Mouse (Mus musculus) MEL (cell line): ENCODE results near the gene S100a16.

ENCODE experiments used
- MXI1 ChIP-seq: IDR thresholded peaks from 2 replicates; pipeline ENCODE4 v1.6.1; 2011; ENCODE audit warnings: mild to moderate bottlenecking, low read depth, low read length, improper control_type of control experiment
- TBP ChIP-seq: IDR thresholded peaks from 2 replicates; pipeline ENCODE4 v1.8.0; 2011; ENCODE audit warnings: low read depth, low read length, improper control_type of control experiment
- USF1 ChIP-seq: IDR thresholded peaks from 2 replicates; pipeline ENCODE4 v1.6.1; 2014; ENCODE audit warnings: low read depth, mild to moderate bottlenecking, inconsistent platforms, low read length, improper control_type of control experiment, moderate library complexity

DNA sequence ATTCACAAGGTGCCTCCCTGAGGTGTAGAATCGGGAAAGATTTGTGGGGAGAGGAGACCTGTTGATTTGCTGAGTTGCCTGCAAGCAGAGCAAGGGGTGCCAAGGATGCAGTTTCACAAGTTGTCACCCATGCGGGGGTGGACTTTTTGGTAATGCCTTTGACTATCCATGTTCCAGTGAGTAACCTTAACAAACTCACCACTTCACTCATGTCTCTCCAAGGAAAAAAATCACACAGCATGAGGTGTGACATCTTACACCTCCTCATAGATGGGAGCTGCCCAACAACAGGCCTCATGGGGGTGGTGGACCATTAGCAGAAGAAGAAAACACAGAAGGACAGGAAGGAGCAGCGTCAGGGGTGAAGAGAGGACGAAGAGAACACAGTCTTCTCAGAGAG lies 45.5 kb downstream of the S100a16 start:
- TF ChIP-seq MXI1, result no peak
- TF ChIP-seq USF1, result no peak
- TF ChIP-seq TBP, result no peak
